Mouse (Mus musculus) NIH3T3 (cell line): ENCODE results near the gene Map3k4.
A peak's percentile ranks its signal among the peaks of the same experiment; 100 is the strongest.

Source experiments
- DNase-seq: peaks from one replicate; pipeline ENCODE4 v3.0.0-alpha.2; 2012; ENCODE audit warnings: low read depth

Gene Map3k4

GRCm38 (mm10) chr17:12318663-12319201, at the start of gene Map3k4:
Gene Map3k4, minus strand, starts transcription at chr17:12318796.
- DNase-seq, result peak; percentile 95

DNA sequence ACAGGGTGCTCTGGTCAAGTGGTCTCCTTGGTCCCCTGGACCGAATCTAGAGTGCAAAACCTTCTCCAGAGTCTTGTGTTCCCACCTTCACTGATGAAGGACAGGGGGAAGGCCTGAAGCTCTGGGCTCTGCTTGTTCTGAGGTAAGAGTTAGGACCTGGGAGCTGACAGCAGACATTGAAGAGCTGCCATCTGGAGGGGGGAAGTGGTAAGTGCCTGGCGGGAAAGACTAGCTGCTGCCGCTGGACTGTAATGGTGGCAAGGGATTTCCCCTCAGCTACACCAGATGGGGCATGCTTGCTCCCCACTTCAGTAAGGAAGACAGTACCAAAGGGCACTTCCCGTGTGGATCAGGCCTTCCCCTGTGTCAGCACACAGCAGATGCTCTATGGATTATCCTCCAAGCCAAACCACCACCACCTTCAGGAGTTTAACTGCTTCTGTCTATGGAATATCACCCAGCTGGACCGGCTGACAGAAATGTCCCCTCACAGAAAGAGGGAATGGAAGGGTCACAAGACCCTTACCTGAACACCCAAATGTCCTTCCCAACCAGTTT, 48.9 kb upstream of the Map3k4 start:
- DNase-seq, result peak; percentile 84

GRCm38 (mm10) chr17:12364426-12364735, 45.8 kb upstream of the Map3k4 start:
- DNase-seq, result peak; percentile 60

- DNase-seq, result peak; percentile 71
These were observed 45.2 kb upstream of the Map3k4 start for GRCm38 (mm10) chr17:12363601-12364425.

DNA sequence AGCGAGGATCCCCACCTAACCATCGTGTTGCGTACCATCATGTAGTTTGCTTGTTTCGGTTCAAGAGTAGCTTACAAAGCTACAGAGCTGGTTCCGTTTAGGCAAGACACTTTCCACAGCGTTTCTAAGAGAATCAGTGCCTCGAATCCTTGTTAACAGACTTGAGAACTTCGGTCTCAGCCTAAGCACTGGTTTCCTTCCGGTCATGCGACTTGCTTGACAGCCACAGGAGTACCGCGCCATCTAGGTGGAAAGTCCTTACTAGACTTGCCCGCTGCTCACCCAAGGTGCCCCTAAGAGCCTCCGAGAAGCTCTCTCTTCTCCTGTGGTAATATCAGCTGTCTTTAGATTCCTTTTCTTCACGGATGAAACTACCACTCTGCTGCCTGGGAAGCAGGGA, 41.3 kb upstream of the Map3k4 start:
- DNase-seq, result no peak

DNA sequence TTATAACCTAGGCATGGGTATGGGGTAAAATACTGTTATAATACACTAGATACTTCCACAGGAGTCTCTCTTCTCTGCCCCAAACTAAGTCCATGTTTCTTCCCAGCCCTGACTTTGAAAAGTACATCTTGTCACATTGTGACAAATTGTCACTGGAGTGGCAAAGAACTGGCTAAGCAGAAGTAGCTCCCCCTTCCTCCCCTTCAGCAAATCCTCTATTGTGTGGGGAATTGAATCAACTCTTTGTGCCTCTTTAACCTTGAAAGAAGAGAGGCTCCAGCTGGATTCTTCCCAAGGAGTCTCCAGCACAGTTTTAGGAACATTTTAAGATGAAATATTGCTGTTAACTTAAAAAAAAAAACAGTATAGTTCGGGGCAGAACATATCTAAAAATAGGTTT, 34.2 kb upstream of the Map3k4 start:
- no peak for DNase-seq

GRCm38 (mm10) chr17:12351564-12351963, 33.0 kb upstream of the Map3k4 start:
- no peak for DNase-seq

DNA sequence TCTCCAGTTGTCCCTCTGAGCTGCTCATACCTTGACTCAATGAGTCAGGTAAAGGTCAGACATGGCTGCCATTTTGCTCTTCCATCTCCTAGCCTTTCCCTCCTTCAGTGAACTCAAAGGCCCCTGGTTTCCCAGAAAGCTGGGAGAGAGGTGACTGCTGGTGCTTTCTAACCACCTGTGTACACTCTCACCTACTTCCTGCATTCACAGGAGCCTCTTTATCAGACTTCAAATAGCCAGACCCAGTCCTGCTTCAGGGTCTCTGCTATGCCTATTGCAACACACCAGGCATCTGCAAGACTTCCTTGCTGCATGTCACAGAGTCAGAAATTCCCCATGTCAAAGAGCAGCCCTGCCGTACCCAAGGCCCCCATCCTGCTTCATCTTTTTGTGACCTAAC, 28.9 kb upstream of the Map3k4 start:
- no peak for DNase-seq

- DNase-seq, result peak; percentile 39
These were observed 25.2 kb upstream of the Map3k4 start for GRCm38 (mm10) chr17:12343702-12344376.

GRCm38 (mm10) chr17:12337156-12337555, 18.6 kb upstream of the Map3k4 start:
- DNase-seq, result no peak

GRCm38 (mm10) chr17:12336073-12336868, 17.7 kb upstream of the Map3k4 start:
- DNase-seq, result no peak

GRCm38 (mm10) chr17:12335115-12335514, 16.5 kb upstream of the Map3k4 start:
- no peak for DNase-seq

DNA sequence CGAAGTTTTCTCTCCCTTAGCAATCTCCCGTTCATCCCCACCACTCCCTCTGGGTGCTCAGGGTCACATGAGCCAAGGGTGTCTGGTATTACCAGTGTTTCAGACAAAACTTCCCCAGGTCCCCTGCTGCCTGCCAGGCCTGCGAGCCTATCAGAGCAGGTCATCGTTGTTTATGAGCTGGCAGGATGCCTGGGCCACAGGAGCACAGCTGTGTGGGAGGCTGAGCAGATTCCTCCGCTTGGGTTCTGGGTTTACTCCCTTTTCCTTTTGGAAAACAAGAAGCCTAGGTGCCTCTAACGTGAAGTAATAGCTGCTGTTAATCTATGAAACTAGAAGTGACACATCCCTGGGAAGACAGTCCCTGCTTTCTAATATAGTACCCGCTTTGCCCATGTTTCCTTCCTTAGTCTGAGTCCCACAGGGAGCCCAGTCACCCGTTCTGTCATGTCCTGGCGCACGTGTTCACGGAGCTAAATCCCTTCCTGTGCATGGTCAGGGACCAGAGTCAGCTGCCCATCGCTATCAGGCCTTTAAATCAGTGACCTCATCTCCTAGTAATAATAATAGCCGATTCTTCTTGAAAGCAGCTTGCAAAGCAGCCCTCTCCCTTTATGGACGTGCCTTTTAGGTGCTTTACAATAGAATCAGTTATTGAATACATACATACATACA, 9.4 kb upstream of the Map3k4 start:
- DNase-seq, result peak; percentile 84

DNA sequence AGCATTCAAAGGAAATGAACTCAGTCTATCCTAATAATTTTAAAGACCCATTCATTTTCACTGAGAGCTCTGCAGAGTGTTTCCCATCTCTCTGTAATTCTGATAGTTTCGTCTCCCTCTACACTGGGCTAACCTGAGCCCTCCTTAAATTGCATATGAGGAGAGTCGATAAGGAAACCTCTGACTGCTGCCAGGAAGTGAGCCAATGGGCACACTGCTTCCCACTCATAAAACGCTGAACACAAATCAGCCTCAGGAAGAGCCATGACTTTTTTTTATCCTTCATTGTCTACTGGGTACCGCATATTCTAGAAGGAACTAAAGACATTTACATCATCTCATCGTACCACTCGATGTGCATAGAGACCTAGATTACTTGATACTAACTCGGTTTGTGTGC, 1.2 kb upstream of the Map3k4 start:
- no peak for DNase-seq

GRCm38 (mm10) chr17:12317954-12318651, 493 bp downstream of the Map3k4 start:
- peak; percentile 45 for DNase-seq

DNA sequence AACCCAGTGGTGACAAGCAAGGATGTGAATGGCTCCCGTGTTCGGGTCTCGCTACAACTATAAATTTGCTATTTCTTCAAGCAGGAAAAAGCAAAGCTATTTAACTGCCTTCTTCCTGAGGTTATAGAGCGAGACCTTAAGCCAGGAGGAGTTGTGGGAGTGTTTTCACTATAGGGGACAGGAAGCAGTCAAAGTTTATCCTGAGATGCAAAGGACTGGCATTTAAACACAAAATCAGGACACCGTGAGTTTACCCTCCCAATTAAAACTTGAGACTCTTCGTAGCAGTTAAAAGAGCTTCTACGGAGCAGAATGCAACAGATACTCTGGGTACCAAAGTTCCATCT, 1.0 kb downstream of the Map3k4 start:
- no peak for DNase-seq

DNA sequence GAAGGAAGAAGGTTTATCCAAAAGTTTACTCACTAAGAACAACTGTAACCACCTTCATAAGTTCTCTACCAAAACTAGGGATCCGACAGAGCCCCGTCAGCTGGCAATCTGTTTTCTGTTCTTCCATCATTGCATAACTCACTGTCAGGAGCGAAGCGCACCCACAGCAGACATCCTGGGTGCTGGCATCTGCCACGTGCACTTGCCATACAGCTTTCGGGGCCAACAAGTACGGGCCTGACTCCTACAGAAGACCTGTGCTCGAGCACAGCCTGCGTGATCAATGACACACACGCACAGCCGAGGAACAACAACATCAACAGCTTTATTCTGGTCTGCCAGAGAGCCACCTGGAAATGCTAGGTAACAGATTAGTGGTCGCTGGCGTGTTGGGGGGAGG, 2.3 kb downstream of the Map3k4 start:
- no peak for DNase-seq

GRCm38 (mm10) chr17:12312248-12312647, 6.3 kb downstream of the Map3k4 start:
- no peak for DNase-seq

GRCm38 (mm10) chr17:12309493-12309892, 9.1 kb downstream of the Map3k4 start:
- no peak for DNase-seq

- no peak for DNase-seq
These were observed 9.5 kb downstream of the Map3k4 start for GRCm38 (mm10) chr17:12309059-12309458.
